Mouse (Mus musculus): ENCODE measurements around the gene Prom1.

- TF ChIP-seq POLR2A (IDR thresholded peaks at IDR 0.05; ENCODE audit: low read depth, low read length), result no peak
- TF ChIP-seq CTCF (IDR thresholded peaks at IDR 0.05; ENCODE audit: extremely low read depth, insufficient read length, insufficient replicate concordance, low read depth, low read length), result no peak
These were observed 124.8 kb downstream of the Prom1 start for GRCm38 (mm10) chr5:43976821-43977561.
